Mouse (Mus musculus): ENCODE results near the gene Nit1. TPM values are rescaled to one million over a fixed set of nuclear protein-coding genes. Genes with fewer than 3 reads are reported as not detected.

Gene Nit1
- total RNA-seq, 2 experiments from 2014 or later: 9.8 to 34.1 TPM

- peak; percentile 98 for ATAC-seq (replicated peaks; ENCODE audit: poor library complexity)
Observed at GRCm38 (mm10) chr1:171294298-171295062, 51.0 kb downstream of the Nit1 start, which contains the start of gene Ufc1. Gene Ufc1, minus strand, starts transcription at chr1:171295024.

- ATAC-seq (replicated peaks; ENCODE audit: poor library complexity): no peak
Observed at GRCm38 (mm10) chr1:171293906-171294297, 51.5 kb downstream of the Nit1 start.

- ATAC-seq (replicated peaks; ENCODE audit: poor library complexity): no peak
Observed at GRCm38 (mm10) chr1:171293351-171293750, 52.1 kb downstream of the Nit1 start.

- ATAC-seq (replicated peaks; ENCODE audit: poor library complexity): no peak
Observed at GRCm38 (mm10) chr1:171288328-171288727, 57.1 kb downstream of the Nit1 start.

Other genes starting within 250 kb of the Nit1 start
- gene Cfap126, start 231.7 kb downstream of the Nit1 start, total RNA-seq (2015): 2.0 and 4.2 TPM in 2 replicates
- gene Cfap126, start 231.7 kb downstream of the Nit1 start, total RNA-seq (2017): 1.0 and 4.8 TPM in 2 replicates
- 154 and 160 TPM in 2 replicates for gene Sdhc, start 195.0 kb downstream of the Nit1 start, total RNA-seq (2015)
- gene Sdhc, start 195.0 kb downstream of the Nit1 start, total RNA-seq (2017): 63.2 and 69.4 TPM in 2 replicates
- gene Mpz, start 194.9 kb downstream of the Nit1 start, total RNA-seq (2015): not detected in 2 replicates
- gene Mpz, start 194.9 kb downstream of the Nit1 start, total RNA-seq (2017): not detected in 2 replicates
- gene Pcp4l1, start 149.4 kb downstream of the Nit1 start, total RNA-seq (2015): 12.8 and 14.4 TPM in 2 replicates
- 7.1 and 8.5 TPM in 2 replicates for gene Pcp4l1, start 149.4 kb downstream of the Nit1 start, total RNA-seq (2017)
- not detected in 2 replicates for gene Nr1i3, start 131.7 kb downstream of the Nit1 start, total RNA-seq (2015)
- 0.12 and 0.17 TPM in 2 replicates for gene Nr1i3, start 131.7 kb downstream of the Nit1 start, total RNA-seq (2017)
- 13.0 and 15.4 TPM in 2 replicates for gene Tomm40l, start 123.1 kb downstream of the Nit1 start, total RNA-seq (2015)
- 18.2 and 25.7 TPM in 2 replicates for gene Tomm40l, start 123.1 kb downstream of the Nit1 start, total RNA-seq (2017)
- 0.94 and 2.3 TPM in 2 replicates for gene Apoa2, start 120.6 kb downstream of the Nit1 start, total RNA-seq (2015)
- gene Apoa2, start 120.6 kb downstream of the Nit1 start, total RNA-seq (2017): not detected in 2 replicates
- gene Fcer1g, start 111.3 kb downstream of the Nit1 start, total RNA-seq (2015): 293 and 379 TPM in 2 replicates
- 101 and 178 TPM in 2 replicates for gene Fcer1g, start 111.3 kb downstream of the Nit1 start, total RNA-seq (2017)
- not detected in 2 replicates for gene Adamts4, start 95.2 kb downstream of the Nit1 start, total RNA-seq (2015)
- not detected in 2 replicates for gene Adamts4, start 95.2 kb downstream of the Nit1 start, total RNA-seq (2017)
- 255 and 280 TPM in 2 replicates for gene Ndufs2, start 94.3 kb downstream of the Nit1 start, total RNA-seq (2015)
- 323 and 395 TPM in 2 replicates for gene Ndufs2, start 94.3 kb downstream of the Nit1 start, total RNA-seq (2017)
- 14.7 and 16.1 TPM in 2 replicates for gene B4galt3, start 75.3 kb downstream of the Nit1 start, total RNA-seq (2015)
- gene B4galt3, start 75.3 kb downstream of the Nit1 start, total RNA-seq (2017): 18.0 and 22.6 TPM in 2 replicates
- 18.0 and 20.2 TPM in 2 replicates for gene Ppox, start 64.5 kb downstream of the Nit1 start, total RNA-seq (2015)
- 10.3 and 15.0 TPM in 2 replicates for gene Ppox, start 64.5 kb downstream of the Nit1 start, total RNA-seq (2017)
- gene Usp21, start 57.7 kb downstream of the Nit1 start, total RNA-seq (2015): 36.0 and 38.2 TPM in 2 replicates
- gene Usp21, start 57.7 kb downstream of the Nit1 start, total RNA-seq (2017): 18.7 and 24.5 TPM in 2 replicates
- 127 and 149 TPM in 2 replicates for gene Ufc1, start 50.6 kb downstream of the Nit1 start, total RNA-seq (2015)
- gene Ufc1, start 50.6 kb downstream of the Nit1 start, total RNA-seq (2017): 93.2 and 115 TPM in 2 replicates
- 24.6 and 25.4 TPM in 2 replicates for gene Dedd, start 16.5 kb downstream of the Nit1 start, total RNA-seq (2015)
- gene Dedd, start 16.5 kb downstream of the Nit1 start, total RNA-seq (2017): 11.6 and 18.6 TPM in 2 replicates
- gene Pfdn2, start within 50 bp of the Nit1 start, total RNA-seq (2015): 50.2 and 52.3 TPM in 2 replicates
- 35.5 and 52.3 TPM in 2 replicates for gene Pfdn2, start within 50 bp of the Nit1 start, total RNA-seq (2017)
- 0.96 TPM in 1 of 2 replicates, not detected in the other for gene Klhdc9, start 15.2 kb upstream of the Nit1 start, total RNA-seq (2015)
- 0.33 and 0.71 TPM in 2 replicates for gene Klhdc9, start 15.2 kb upstream of the Nit1 start, total RNA-seq (2017)
- 0.15 and 0.49 TPM in 2 replicates for gene Nectin4, start 24.5 kb upstream of the Nit1 start, total RNA-seq (2015)
- 0.37 and 0.84 TPM in 2 replicates for gene Nectin4, start 24.5 kb upstream of the Nit1 start, total RNA-seq (2017)
- 30.2 and 31.7 TPM in 2 replicates for gene Arhgap30, start 43.3 kb upstream of the Nit1 start, total RNA-seq (2015)
- 68.0 and 70.5 TPM in 2 replicates for gene Arhgap30, start 43.3 kb upstream of the Nit1 start, total RNA-seq (2017)
- 16.3 and 17.1 TPM in 2 replicates for gene Usf1, start 65.7 kb upstream of the Nit1 start, total RNA-seq (2015)
- 61.3 and 64.3 TPM in 2 replicates for gene Usf1, start 65.7 kb upstream of the Nit1 start, total RNA-seq (2017)
- 0.42 and 0.67 TPM in 2 replicates for gene Tstd1, start 73.2 kb upstream of the Nit1 start, total RNA-seq (2015)
- gene Tstd1, start 73.2 kb upstream of the Nit1 start, total RNA-seq (2017): 1.9 and 3.8 TPM in 2 replicates
- gene F11r, start 91.9 kb upstream of the Nit1 start, total RNA-seq (2015): 0.15 and 0.44 TPM in 2 replicates
- 0.68 TPM in 1 of 2 replicates, not detected in the other for gene F11r, start 91.9 kb upstream of the Nit1 start, total RNA-seq (2017)
- gene Alyref2, start 157.8 kb upstream of the Nit1 start, total RNA-seq (2015): 5.1 and 5.8 TPM in 2 replicates
- 9.1 and 10.8 TPM in 2 replicates for gene Alyref2, start 157.8 kb upstream of the Nit1 start, total RNA-seq (2017)
- not detected in 2 replicates for gene Itln1, start 189.6 kb upstream of the Nit1 start, total RNA-seq (2015)
- not detected in 2 replicates for gene Itln1, start 189.6 kb upstream of the Nit1 start, total RNA-seq (2017)
- 5.0 and 6.5 TPM in 2 replicates for gene Cd244a, start 213.5 kb upstream of the Nit1 start, total RNA-seq (2015)
- gene Cd244a, start 213.5 kb upstream of the Nit1 start, total RNA-seq (2017): 6.1 and 9.8 TPM in 2 replicates